26 mouse cellular contexts compared by ENCODE assay signal in the genomic region with DNA sequence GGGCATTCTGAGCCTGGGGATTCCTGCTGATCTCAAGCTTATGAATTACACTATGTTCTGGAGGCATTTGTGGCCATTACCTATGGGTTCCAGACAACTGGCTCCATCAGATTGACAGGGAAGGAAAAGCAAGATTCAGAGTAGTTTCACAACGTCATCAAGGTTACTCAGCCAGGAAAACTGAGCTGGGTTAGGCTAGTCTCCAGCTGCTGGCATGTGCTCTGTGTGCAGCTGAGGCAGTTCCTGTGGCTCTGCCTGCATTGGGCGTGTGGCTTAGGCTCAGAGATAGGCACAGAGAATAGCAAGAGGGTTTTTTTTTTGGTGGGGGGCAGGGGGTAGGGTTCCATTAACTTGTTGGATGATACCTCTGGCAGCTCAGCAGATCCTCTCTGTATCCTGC. TPM values are rescaled to one million over a fixed set of nuclear protein-coding genes. Genes with fewer than 3 reads are reported as not detected.
A peak's percentile ranks its signal among the peaks of the same experiment; 100 is the strongest.
DNase-seq lines count a peak whose midpoint lies in the region; ATAC-seq and TF ChIP-seq lines count a peak whose summit lies in the region.
"Had no signal": no experiment of that assay in that cellular context is flagged by ENCODE, and none has a peak within 500 bp of the region (broad histone marks: within the 10 kb centered on the region; RNA-seq: fewer than 3 reads in every experiment).

No protein-coding gene starts in this region.

- TF ChIP-seq POLR2A in thymus, adult 2 months (IDR thresholded peaks at IDR 0.05; ENCODE audit: control insufficient read depth, extremely low read depth, insufficient read depth, low read length, poor library complexity): no peak

- no peak for TF ChIP-seq CTCF in thymus, adult 2 months (IDR thresholded peaks at IDR 0.05; ENCODE audit: borderline replicate concordance, control insufficient read depth, extremely low read depth, insufficient read depth, low read length, poor library complexity)

- no peak; the same call in 1 of the 2 replicates for ATAC-seq in liver, embryonic 15.5 days (ENCODE audit: insufficient read depth)
- ATAC-seq: CD4-positive, CD25-positive, alpha-beta regulatory T cell, adult 4 months; hindbrain, postnatal 0 days; midbrain, embryonic 16.5 days; Patski had no signal

- no peak overlapping the region for H3K4me3 ChIP-seq in liver, embryonic 15.5 days (replicated peaks)
- no peak overlapping the region for H3K4me3 ChIP-seq in thymus, adult 2 months (ENCODE audit: control insufficient read depth, insufficient read depth, low read length)
- H3K4me3 ChIP-seq: heart, embryonic 10.5 days; hindbrain, embryonic 10.5 days; megakaryocyte, embryonic 14.5 days had no signal

- H3K9ac ChIP-seq in liver, embryonic 15.5 days: no peak overlapping the region

- H3K4me2 ChIP-seq in liver, embryonic 15.5 days: no peak overlapping the region

- peak overlapping the region; percentile 69 for H3K27ac ChIP-seq in liver, embryonic 15.5 days (replicated peaks)
- no peak overlapping the region for H3K27ac ChIP-seq in thymus, adult 2 months (ENCODE audit: control insufficient read depth, insufficient read depth, low read length)
- H3K27ac ChIP-seq: heart, embryonic 10.5 days; hindbrain, embryonic 10.5 days; hindbrain, postnatal 0 days; kidney, postnatal 0 days had no signal

- no peaks in the 10 kb centered on the region for H3K36me3 ChIP-seq in liver, embryonic 15.5 days (replicated peaks)
- H3K36me3 ChIP-seq in thymus, adult 2 months (ENCODE audit: control insufficient read depth, insufficient read depth, low read length): no peaks in the 10 kb centered on the region
- H3K36me3 ChIP-seq: heart, embryonic 10.5 days; hindbrain, embryonic 10.5 days had no signal

- 33% methylated on average over 2 of the region's 2 CpGs for WGBS in liver, embryonic 15.5 days (ENCODE audit: insufficient replicate concordance)
- 72% methylated on average over 2 of the region's 2 CpGs for WGBS in thymus, adult 2 months

- peaks cover 16% of the 10 kb centered on the region for H3K4me1 ChIP-seq in liver, embryonic 15.5 days (replicated peaks)
- H3K4me1 ChIP-seq in thymus, adult 2 months (replicated peaks; ENCODE audit: control insufficient read depth, insufficient read depth, low read length): no peaks in the 10 kb centered on the region
- H3K4me1 ChIP-seq: megakaryocyte, embryonic 14.5 days had no signal

- peak; percentile 42 for DNase-seq in adrenal gland, adult 2 months
- no peak for DNase-seq in adrenal gland, adult 8-10 months
- DNase-seq in kidney, adult 8-10 months: peak; percentile 14 to 17
- no peak for DNase-seq in kidney, adult 18-20 months
- peak; percentile 1 for DNase-seq in fat pad, adult 2 months (ENCODE audit: extremely low read depth, low read depth, low spot score)
- no peak for DNase-seq in thymus, adult 2 months
- DNase-seq in retina, postnatal 1 day: no peak
- DNase-seq: lung, adult 2 months; thymus, postnatal 36 days had no signal

- H3K9me3 ChIP-seq in liver, embryonic 15.5 days (replicated peaks): 0 out of 2 replicates have a peak, but pooled peaks cover 3% of the 10 kb centered on the region
- H3K9me3 ChIP-seq: heart, embryonic 10.5 days; hindbrain, embryonic 10.5 days had no signal

- H3K27me3 ChIP-seq in liver, embryonic 15.5 days: no peaks in the 10 kb centered on the region
- no peaks in the 10 kb centered on the region for H3K27me3 ChIP-seq in thymus, adult 2 months (ENCODE audit: control insufficient read depth, insufficient read depth, low read length)
- H3K27me3 ChIP-seq: megakaryocyte, embryonic 14.5 days; Patski had no signal

RNA-seq across cellular contexts. Expression of a gene that starts 10.2 kb away (rescaled TPM):
- total RNA-seq in adrenal gland, adult 2 months (2021): not detected
- not detected in 2 replicates for polyA plus RNA-seq in adrenal gland, adult 2 months (2012; rRNA removed)
- total RNA-seq in adrenal gland, adult 8-10 months (2022): not detected
- polyA plus RNA-seq in liver, embryonic 15.5 days (2015; fragmentation: Nextera tagmentation; extraction: Ambion mirVana): 0.05 TPM in 2 replicates
- 0.08 TPM in 1 of 2 replicates, not detected in the other for polyA plus RNA-seq in thymus, adult 2 months (2012; rRNA removed)
- total RNA-seq: ES-E14; hindbrain, postnatal 0 days; layer of hippocampus, postnatal 14 days had no signal
- polyA plus RNA-seq: brain, embryonic 14.5 days; CD4-positive, CD25-positive, alpha-beta regulatory T cell, adult 4 months; embryonic facial prominence, embryonic 14.5 days; forebrain, embryonic 11.5 days; frontal cortex, adult 2 months; heart, postnatal 0 days; hindbrain, embryonic 10.5 days; hindbrain, postnatal 0 days; limb, embryonic 11.5 days; lung, adult 2 months; midbrain, embryonic 16.5 days had no signal

RNA-seq across cellular contexts. Expression of a gene that starts 29.6 kb away (rescaled TPM):
- not detected for total RNA-seq in adrenal gland, adult 2 months (2021)
- polyA plus RNA-seq in adrenal gland, adult 2 months (2012; rRNA removed): 0.10 TPM in 1 of 2 replicates, not detected in the other
- total RNA-seq in adrenal gland, adult 8-10 months (2022): under 1 TPM in 1 of 4 experiments, not detected in 3; 0.30 TPM
- polyA plus RNA-seq in liver, embryonic 15.5 days (2015; fragmentation: Nextera tagmentation; extraction: Ambion mirVana): 0.17 TPM in 1 of 2 replicates, not detected in the other
- polyA plus RNA-seq in thymus, adult 2 months (2012; rRNA removed): not detected in 2 replicates
- total RNA-seq: ES-E14; hindbrain, postnatal 0 days; layer of hippocampus, postnatal 14 days had no signal
- polyA plus RNA-seq: brain, embryonic 14.5 days; CD4-positive, CD25-positive, alpha-beta regulatory T cell, adult 4 months; embryonic facial prominence, embryonic 14.5 days; forebrain, embryonic 11.5 days; frontal cortex, adult 2 months; heart, embryonic 10.5 days; heart, postnatal 0 days; hindbrain, embryonic 10.5 days; hindbrain, postnatal 0 days; kidney, postnatal 0 days; limb, embryonic 11.5 days; lung, adult 2 months; midbrain, embryonic 16.5 days had no signal

RNA-seq across cellular contexts. Expression of a gene that starts 48.5 kb away (rescaled TPM):
- 1 to 10 TPM; 1.7 to 5.4 TPM for total RNA-seq in adrenal gland, adult 2 months (2021)
- polyA plus RNA-seq in adrenal gland, adult 2 months (2012; rRNA removed): 0.27 and 1.3 TPM in 2 replicates
- total RNA-seq in adrenal gland, adult 8-10 months (2022): 10 to 100 TPM in 1 of 4 experiments, 1 to 10 TPM in 1, under 1 TPM in 2; 0.56 to 12.4 (median 4.6) TPM
- 1,444 and 1,483 TPM in 2 replicates for polyA plus RNA-seq in liver, embryonic 15.5 days (2015; fragmentation: Nextera tagmentation; extraction: Ambion mirVana)
- 0.24 TPM in 1 of 2 replicates, not detected in the other for polyA plus RNA-seq in thymus, adult 2 months (2012; rRNA removed)
- total RNA-seq: ES-E14; hindbrain, postnatal 0 days; layer of hippocampus, postnatal 14 days had no signal
- polyA plus RNA-seq: CD4-positive, CD25-positive, alpha-beta regulatory T cell, adult 4 months; forebrain, embryonic 11.5 days; frontal cortex, adult 2 months; heart, postnatal 0 days; hindbrain, embryonic 10.5 days; hindbrain, postnatal 0 days; lung, adult 2 months; midbrain, embryonic 16.5 days had no signal

Comparison
In these comparisons a context has a peak if more than half of its experiments do, and no peak if none do; other contexts are left out.
1. DNase-seq: peak in adrenal gland, adult 2 months (single experiment), kidney, adult 8-10 months (2 of 2) and fat pad, adult 2 months (single experiment); none in adrenal gland, adult 8-10 months (single experiment), kidney, adult 18-20 months (single experiment), thymus, adult 2 months (single experiment) and retina, postnatal 1 day (single experiment).
2. RNA of a gene that starts 48.5 kb away (polyA plus RNA-seq): 1,444 to 1,483 TPM in liver, embryonic 15.5 days; 0.27 to 1.3 TPM in adrenal gland, adult 2 months and 0.24 TPM in thymus, adult 2 months; every median in the first group is over 100 times any median in the second.